Mouse (Mus musculus) macrophage (primary cell): ENCODE data around the gene Pla2g1b. TPM values are rescaled to one million over a fixed set of nuclear protein-coding genes. Genes with fewer than 3 reads are reported as not detected.

ENCODE experiments used
- polyA plus RNA-seq: library from polyadenylated mRNA; stranded (reverse); fragments of 250-400 nt; gene quantifications from 3 replicates; pipeline ENCODE4 v1.2.4, GENCODE M21; 2018; ENCODE audit warnings: inconsistent platforms

The Pla2g1b gene
- polyA plus RNA-seq, 1 experiment from 2014 or later, result not detected

Other genes starting within 250 kb of the Pla2g1b start
- 18.6 to 30.7 TPM (median 22.3 TPM) in 3 replicates for gene Pop5, start 230.4 kb upstream of the Pla2g1b start, polyA plus RNA-seq
- gene Rnf10, start 193.4 kb upstream of the Pla2g1b start, polyA plus RNA-seq, result 89.0 to 101 TPM (median 92.8 TPM) in 3 replicates
- gene Coq5, start 186.6 kb upstream of the Pla2g1b start, polyA plus RNA-seq, result 22.6 to 29.0 TPM (median 22.8 TPM) in 3 replicates
- 156 to 244 TPM (median 202 TPM) in 3 replicates for gene Dynll1, start 165.3 kb upstream of the Pla2g1b start, polyA plus RNA-seq
- 61.4 to 98.7 TPM (median 76.4 TPM) in 3 replicates for gene Srsf9, start 139.1 kb upstream of the Pla2g1b start, polyA plus RNA-seq
- gene Gatc, start 125.1 kb upstream of the Pla2g1b start, polyA plus RNA-seq, result 23.7 to 43.8 TPM (median 24.3 TPM) in 3 replicates
- 36.6 to 91.2 TPM (median 78.9 TPM) in 3 replicates for gene Triap1, start 125.0 kb upstream of the Pla2g1b start, polyA plus RNA-seq
- 268 to 413 TPM (median 344 TPM) in 3 replicates for gene Cox6a1, start 117.3 kb upstream of the Pla2g1b start, polyA plus RNA-seq
- gene Msi1, start 36.7 kb upstream of the Pla2g1b start, polyA plus RNA-seq, result not detected in 3 replicates
- 6.7 to 11.2 TPM (median 7.2 TPM) in 3 replicates for gene Sirt4, start 18.5 kb downstream of the Pla2g1b start, polyA plus RNA-seq
- gene Pxn, start 40.4 kb downstream of the Pla2g1b start, polyA plus RNA-seq, result 48.5 to 74.5 TPM (median 67.7 TPM) in 3 replicates
- gene Rplp0, start 93.2 kb downstream of the Pla2g1b start, polyA plus RNA-seq, result 520 to 1,272 TPM (median 1,219 TPM) in 3 replicates
- gene Gcn1l1, start 99.0 kb downstream of the Pla2g1b start, polyA plus RNA-seq, result 12.9 to 25.7 TPM (median 22.1 TPM) in 3 replicates
- gene Rab35, start 165.6 kb downstream of the Pla2g1b start, polyA plus RNA-seq, result 53.2 to 67.5 TPM (median 59.0 TPM) in 3 replicates